ENCODE assay signal across 9 mouse cellular contexts in genomic region chr4:117493905-117494851, GRCm38 (mm10). TPM values are rescaled to one million over a fixed set of nuclear protein-coding genes. Genes with fewer than 3 reads are reported as not detected.
DNase-seq lines count a peak whose midpoint lies in the region; ATAC-seq and TF ChIP-seq lines count a peak whose summit lies in the region.
"Had no signal": no experiment of that assay in that cellular context is flagged by ENCODE, and none has a peak within 500 bp of the region (broad histone marks: within the 10 kb centered on the region; RNA-seq: fewer than 3 reads in every experiment).

No protein-coding gene starts in this region.

- H3K79me2 ChIP-seq in heart, adult 2 months (replicated peaks; ENCODE audit: control insufficient read depth, insufficient read depth, low read length), result no peaks in the 10 kb centered on the region

- peaks cover 24% of the 10 kb centered on the region for H3K27me3 ChIP-seq in heart, adult 2 months (ENCODE audit: control insufficient read depth, insufficient read depth, low read length)
- peaks cover 76% of the 10 kb centered on the region for H3K27me3 ChIP-seq in embryonic facial prominence, embryonic 15.5 days
- peaks cover 79% of the 10 kb centered on the region for H3K27me3 ChIP-seq in hindbrain, embryonic 14.5 days (ENCODE audit: control insufficient read depth, insufficient read depth, low read length)
- peaks cover 87% of the 10 kb centered on the region for H3K27me3 ChIP-seq in liver, embryonic 16.5 days (ENCODE audit: control insufficient read depth, insufficient read depth, low read depth, low read length)
- peaks cover 28% of the 10 kb centered on the region for H3K27me3 ChIP-seq in stomach, embryonic 14.5 days (ENCODE audit: control insufficient read depth, insufficient read depth, low read length)

- H3K27ac ChIP-seq in heart, adult 2 months, result peak overlapping the region; percentile 60
- no peak overlapping the region; the same call in 1 of the 2 replicates for H3K27ac ChIP-seq in ES-E14 (ENCODE audit: insufficient read depth, low read depth, low read length, poor library complexity, severe bottlenecking)
- no peak overlapping the region for H3K27ac ChIP-seq in embryonic facial prominence, embryonic 15.5 days (replicated peaks)
- H3K27ac ChIP-seq in hindbrain, embryonic 14.5 days, result peak overlapping the region; percentile 85
- no peak overlapping the region for H3K27ac ChIP-seq in liver, embryonic 16.5 days (ENCODE audit: low read length)
- H3K27ac ChIP-seq in stomach, embryonic 14.5 days (ENCODE audit: low read length), result no peak overlapping the region
- H3K27ac ChIP-seq: macrophage had no signal

- TF ChIP-seq CTCF in heart, adult 2 months (IDR thresholded peaks at IDR 0.05), result no peak

- intact Hi-C loops in heart, adult 2 months (cut with DNase I), result loop anchor here (1.0 to 10.0 kb wide), 2 partner anchors 10 to 169 kb away; no protein-coding TSS in a partner anchor

- H3K9ac ChIP-seq in heart, adult 2 months (ENCODE audit: low read depth, low read length), result peak overlapping the region; percentile 62
- peak overlapping the region; percentile 74 for H3K9ac ChIP-seq in ES-E14 (ENCODE audit: insufficient read depth, low read depth, low read length, poor library complexity, severe bottlenecking)
- 0 out of 2 replicates have a peak overlapping the region, but pooled peaks have one; percentile 1 for H3K9ac ChIP-seq in embryonic facial prominence, embryonic 15.5 days
- H3K9ac ChIP-seq in hindbrain, embryonic 14.5 days, result peak overlapping the region; percentile 67
- H3K9ac ChIP-seq in liver, embryonic 16.5 days (ENCODE audit: low read depth, low read length), result peak overlapping the region; percentile 50
- no peak overlapping the region for H3K9ac ChIP-seq in stomach, embryonic 14.5 days (replicated peaks; ENCODE audit: low read depth, low read length)

- H3K4me3 ChIP-seq in heart, adult 2 months, result peak overlapping the region; percentile 56
- peak overlapping the region; percentile 78 to 79 for H3K4me3 ChIP-seq in ES-E14 (ENCODE audit: insufficient read depth in 1 of 2, low read depth in 1 of 2, low read length in 2 of 2, poor library complexity in 1 of 2, severe bottlenecking in 1 of 2)
- H3K4me3 ChIP-seq in embryonic facial prominence, embryonic 15.5 days (replicated peaks), result peak overlapping the region; percentile 47
- H3K4me3 ChIP-seq in hindbrain, embryonic 14.5 days (replicated peaks; ENCODE audit: low read length), result peak overlapping the region; percentile 37
- H3K4me3 ChIP-seq in liver, embryonic 16.5 days (ENCODE audit: low read depth, low read length), result peak overlapping the region; percentile 64
- peak overlapping the region; percentile 42 for H3K4me3 ChIP-seq in stomach, embryonic 14.5 days (ENCODE audit: low read depth, low read length)

- peak overlapping the region; percentile 92 for H3K4me2 ChIP-seq in embryonic facial prominence, embryonic 15.5 days (replicated peaks)
- peak overlapping the region; percentile 59 for H3K4me2 ChIP-seq in hindbrain, embryonic 14.5 days (replicated peaks)
- H3K4me2 ChIP-seq in liver, embryonic 16.5 days (ENCODE audit: low read depth, low read length), result peak overlapping the region; percentile 81
- H3K4me2 ChIP-seq in stomach, embryonic 14.5 days (replicated peaks; ENCODE audit: low read depth, low read length), result peak overlapping the region; percentile 94

- 3% methylated on average over 71 of the region's 71 CpGs for whole genome bisulfite sequencing in heart, adult 2 months
- under 1% methylated on average over 71 of the region's 71 CpGs for WGBS in embryonic facial prominence, embryonic 15.5 days
- under 1% methylated on average over 70 of the region's 71 CpGs for WGBS in hindbrain, embryonic 14.5 days
- WGBS in liver, embryonic 16.5 days (ENCODE audit: insufficient replicate concordance), result under 1% methylated on average over 71 of the region's 71 CpGs
- under 1% methylated on average over 69 of the region's 71 CpGs for WGBS in stomach, embryonic 14.5 days

- DNase-seq in heart, adult 2 months, result peak; percentile 35 to 64
- no peak for DNase-seq in heart, adult 8-10 months (ENCODE audit: low spot score)
- DNase-seq in ES-E14 (ENCODE audit: low read depth, low spot score), result peak; percentile 41
- DNase-seq in hindbrain, embryonic 14.5 days (ENCODE audit: low spot score), result peak; percentile 59
- DNase-seq in layer of hippocampus, postnatal 25 days (ENCODE audit: extremely low spot score in 1 of 2, low spot score in 1 of 2), result no peak

- no peak for TF ChIP-seq EP300 in heart, adult 2 months (IDR thresholded peaks at IDR 0.05; ENCODE audit: insufficient read depth, low read depth, low read length)

- no peaks in the 10 kb centered on the region for H3K4me1 ChIP-seq in heart, adult 2 months (ENCODE audit: control insufficient read depth, insufficient read depth, low read length)
- no peaks in the 10 kb centered on the region for H3K4me1 ChIP-seq in ES-E14 (ENCODE audit: control insufficient read depth in 2 of 2, insufficient read depth in 2 of 2, low read length in 2 of 2, poor library complexity in 1 of 2)
- H3K4me1 ChIP-seq in embryonic facial prominence, embryonic 15.5 days, result peaks cover 38% of the 10 kb centered on the region
- peaks cover 19% of the 10 kb centered on the region for H3K4me1 ChIP-seq in hindbrain, embryonic 14.5 days (replicated peaks; ENCODE audit: control insufficient read depth, insufficient read depth, low read length)
- H3K4me1 ChIP-seq in liver, embryonic 16.5 days (ENCODE audit: control insufficient read depth, low read depth, low read length), result peaks cover 27% of the 10 kb centered on the region
- H3K4me1 ChIP-seq in stomach, embryonic 14.5 days (ENCODE audit: control insufficient read depth, insufficient read depth, low read length), result peaks cover 23% of the 10 kb centered on the region

- in situ Hi-C loops in ES-E14 (cut with MboI; ENCODE audit: low sequenced_read_pairs in 2 of 2, unreplicated experiment in 2 of 2), result no loop called here

- no peaks in the 10 kb centered on the region for H3K9me3 ChIP-seq in ES-E14 (ENCODE audit: control insufficient read depth, insufficient read depth, low read depth, low read length)
- H3K9me3 ChIP-seq in embryonic facial prominence, embryonic 15.5 days (replicated peaks), result no peaks in the 10 kb centered on the region
- no peaks in the 10 kb centered on the region for H3K9me3 ChIP-seq in hindbrain, embryonic 14.5 days (ENCODE audit: control insufficient read depth, low read length)
- H3K9me3 ChIP-seq in liver, embryonic 16.5 days (replicated peaks; ENCODE audit: control insufficient read depth, low read length), result no peaks in the 10 kb centered on the region
- no peaks in the 10 kb centered on the region for H3K9me3 ChIP-seq in stomach, embryonic 14.5 days (ENCODE audit: control insufficient read depth, low read depth, low read length)

- no peak for TF ChIP-seq POLR2A in heart, adult 2 months (IDR thresholded peaks at IDR 0.05; ENCODE audit: insufficient read depth, low read depth, low read length)

- H3K36me3 ChIP-seq in heart, adult 2 months (ENCODE audit: control insufficient read depth, insufficient read depth, low read length), result no peaks in the 10 kb centered on the region
- H3K36me3 ChIP-seq in ES-E14 (ENCODE audit: control insufficient read depth, insufficient read depth, low read length, poor library complexity, severe bottlenecking), result peaks cover 3% of the 10 kb centered on the region; the same call in 1 of the 2 replicates
- H3K36me3 ChIP-seq in embryonic facial prominence, embryonic 15.5 days, result no peaks in the 10 kb centered on the region
- no peaks in the 10 kb centered on the region for H3K36me3 ChIP-seq in hindbrain, embryonic 14.5 days (replicated peaks; ENCODE audit: control insufficient read depth, insufficient read depth)
- H3K36me3 ChIP-seq in liver, embryonic 16.5 days (ENCODE audit: control insufficient read depth, insufficient read depth), result no peaks in the 10 kb centered on the region
- no peaks in the 10 kb centered on the region for H3K36me3 ChIP-seq in stomach, embryonic 14.5 days (ENCODE audit: control insufficient read depth, insufficient read depth, low read length)

- ATAC-seq in embryonic facial prominence, embryonic 15.5 days (ENCODE audit: insufficient number of reproducible peaks, low FRiP score, low TSS enrichment, low read depth), result no peak
- no peak for ATAC-seq in hindbrain, embryonic 14.5 days (ENCODE audit: low FRiP score)
- ATAC-seq in liver, embryonic 16.5 days (ENCODE audit: low read depth), result no peak
- ATAC-seq in stomach, embryonic 14.5 days (ENCODE audit: insufficient number of reproducible peaks, insufficient read depth, low FRiP score, low read depth), result no peak

TF ChIP-seq in ES-E14, 5 proteins besides CTCF, POLR2A, EP300 and RAD21:
- TF ChIP-seq MAFK (IDR thresholded peaks at IDR 0.05; ENCODE audit: insufficient read depth, low read depth, low read length) (no peak), CHD2 (IDR thresholded peaks at IDR 0.05; ENCODE audit: low read depth, low read length) (no peak), ZC3H11A (IDR thresholded peaks at IDR 0.05; ENCODE audit: borderline replicate concordance, low read depth, low read length) (no peak), ZNF384 (IDR thresholded peaks at IDR 0.05; ENCODE audit: low read depth, low read length) (no peak), HCFC1 (IDR thresholded peaks at IDR 0.05; ENCODE audit: borderline replicate concordance, insufficient read depth, low read length) (no peak)

RNA-seq across cellular contexts. Expression of gene Rnf220, which starts 2.7 kb away (rescaled TPM):
- 10 to 100 TPM; 32.3 to 33.2 TPM for total RNA-seq in heart, adult 2 months (2021)
- 41.4 and 58.5 TPM in 2 replicates for polyA plus RNA-seq in heart, adult 2 months (2012; rRNA removed)
- 10 to 100 TPM; 30.3 to 37.3 (median 31.9) TPM for total RNA-seq in heart, adult 8-10 months (2022)
- 130 and 178 TPM in 2 replicates for total RNA-seq in ES-E14 (2012; rRNA removed)
- 77.6 and 79.2 TPM in 2 replicates for polyA plus RNA-seq in embryonic facial prominence, embryonic 15.5 days (2015; fragmentation: Nextera tagmentation; extraction: Ambion mirVana)
- polyA plus RNA-seq in hindbrain, embryonic 14.5 days (2014; fragmentation: Nextera tagmentation; extraction: Ambion mirVana), result 87.8 and 94.0 TPM in 2 replicates
- polyA plus RNA-seq in liver, embryonic 16.5 days (2015; fragmentation: Nextera tagmentation; extraction: Ambion mirVana), result 21.5 and 21.6 TPM in 2 replicates
- 53.1 and 54.5 TPM in 2 replicates for polyA plus RNA-seq in stomach, embryonic 14.5 days (2014; fragmentation: Nextera tagmentation; extraction: Ambion mirVana)
- 100 to 1,000 TPM; 169 to 188 TPM for total RNA-seq in layer of hippocampus, postnatal 25 days (2021)

RNA-seq across cellular contexts. Expression of gene Eri3, which starts 56.0 kb away (rescaled TPM):
- 10 to 100 TPM; 82.0 to 82.2 TPM for total RNA-seq in heart, adult 2 months (2021)
- polyA plus RNA-seq in heart, adult 2 months (2012; rRNA removed), result 78.0 and 90.4 TPM in 2 replicates
- 100 to 1,000 TPM in 2 of 4 experiments, 10 to 100 TPM in 2; 85.6 to 111 (median 98.8) TPM for total RNA-seq in heart, adult 8-10 months (2022)
- total RNA-seq in ES-E14 (2012; rRNA removed), result 36.0 and 45.6 TPM in 2 replicates
- polyA plus RNA-seq in embryonic facial prominence, embryonic 15.5 days (2015; fragmentation: Nextera tagmentation; extraction: Ambion mirVana), result 159 and 169 TPM in 2 replicates
- 262 and 267 TPM in 2 replicates for polyA plus RNA-seq in hindbrain, embryonic 14.5 days (2014; fragmentation: Nextera tagmentation; extraction: Ambion mirVana)
- 24.7 and 26.8 TPM in 2 replicates for polyA plus RNA-seq in liver, embryonic 16.5 days (2015; fragmentation: Nextera tagmentation; extraction: Ambion mirVana)
- polyA plus RNA-seq in stomach, embryonic 14.5 days (2014; fragmentation: Nextera tagmentation; extraction: Ambion mirVana), result 143 and 176 TPM in 2 replicates
- 100 to 1,000 TPM; 199 to 226 TPM for total RNA-seq in layer of hippocampus, postnatal 25 days (2021)

Comparison
In these comparisons a context has a peak if more than half of its experiments do, and no peak if none do; other contexts are left out.
1. DNase-seq: peak in heart, adult 2 months (2 of 2), ES-E14 (single experiment) and hindbrain, embryonic 14.5 days (single experiment); none in heart, adult 8-10 months (single experiment) and layer of hippocampus, postnatal 25 days (0 of 2).
2. H3K27ac ChIP-seq: peak in heart, adult 2 months (single experiment) and hindbrain, embryonic 14.5 days (single experiment); none in ES-E14 (single experiment), embryonic facial prominence, embryonic 15.5 days (single experiment), liver, embryonic 16.5 days (single experiment) and stomach, embryonic 14.5 days (single experiment).
3. Peak in every context shown above with its lines, with median percentiles within 50 percentile points of each other: H3K4me3 ChIP-seq and H3K4me2 ChIP-seq.